Mouse (Mus musculus) MEL (cell line): ENCODE data around the gene Arnt. TPM values are rescaled to one million over a fixed set of nuclear protein-coding genes. Genes with fewer than 3 reads are reported as not detected.

Experiments
- MYB ChIP-seq: IDR thresholded peaks from 2 replicates; pipeline ENCODE4 v1.6.1; 2011; ENCODE audit warnings: mild to moderate bottlenecking, low read depth, low read length, improper control_type of control experiment
- polyA plus RNA-seq, 2 experiments: library from polyadenylated mRNA; stranded (reverse) in 1 of 2; unstranded in 1 of 2; fragments of >175 nt in 1 of 2; fragments of >200 nt in 1 of 2; gene quantifications; 2 replicates each; pipeline versions ENCODE4 v1.2.1 to v1.2.4; 2012; ENCODE audit warnings: low replicate concordance in 2 of 2, low read depth in 1 of 2; ENCODE audit not compliant: insufficient read length in 2 of 2, insufficient read depth in 1 of 2, missing spikeins in 1 of 2
- total RNA-seq: library from RNA; depleted of rRNA; stranded (reverse); fragments of 300-350 nt; gene quantifications from 2 replicates; pipeline ENCODE4 v1.2.3, GENCODE M21; 2012; rRNA removed

The Arnt gene
- total and polyA plus RNA-seq, 3 experiments, result 16.4 to 90.7 (median 62.4) TPM

DNA sequence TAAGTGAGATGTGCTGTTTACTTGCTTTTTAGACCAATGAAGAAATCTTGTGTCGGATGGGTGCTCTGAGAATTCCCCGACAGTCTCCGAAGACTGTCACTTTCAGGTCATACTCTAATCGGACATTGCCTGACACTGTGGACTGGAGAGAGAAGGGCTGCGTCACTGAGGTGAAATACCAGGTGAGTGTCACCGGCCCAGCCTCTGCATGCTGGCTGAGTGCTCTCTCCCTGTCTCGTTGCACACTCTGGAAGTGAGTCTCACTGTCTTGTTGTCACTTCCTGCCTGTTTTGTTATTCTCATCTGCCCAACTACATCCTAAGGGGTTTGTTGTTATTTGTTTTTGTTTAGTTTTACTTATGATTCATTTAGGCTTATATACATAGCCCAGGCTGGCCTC lies 108.8 kb downstream of the Arnt start (continued):
- no peak for TF ChIP-seq MYB

Other genes with a start within 250 kb of the Arnt start
- 78.7 and 82.2 TPM in 2 replicates for gene Gabpb2, start 216.5 kb upstream of the Arnt start, total RNA-seq
- gene Gabpb2, start 216.5 kb upstream of the Arnt start, polyA plus RNA-seq, result 10 to 100 TPM; 72.2 to 92.8 TPM
- 238 and 341 TPM in 2 replicates for gene Cdc42se1, start 205.7 kb upstream of the Arnt start, total RNA-seq
- 100 to 1,000 TPM in 1 of 2 experiments, not detected in 1; 472 TPM for gene Cdc42se1, start 205.7 kb upstream of the Arnt start, polyA plus RNA-seq
- gene Mllt11, start 202.2 kb upstream of the Arnt start, total RNA-seq, result 6.7 and 7.3 TPM in 2 replicates
- 10 to 100 TPM in 1 of 2 experiments, not detected in 1; 24.6 TPM for gene Mllt11, start 202.2 kb upstream of the Arnt start, polyA plus RNA-seq
- gene Gm128, start 192.8 kb upstream of the Arnt start, total RNA-seq, result 0.08 TPM in 1 of 2 replicates, not detected in the other
- under 1 TPM in 1 of 2 experiments, not detected in 1; 0.18 TPM for gene Gm128, start 192.8 kb upstream of the Arnt start, polyA plus RNA-seq
- gene Bnipl, start 183.2 kb upstream of the Arnt start, total RNA-seq, result 0.19 and 0.20 TPM in 2 replicates
- gene Bnipl, start 183.2 kb upstream of the Arnt start, polyA plus RNA-seq, result under 1 TPM in 1 of 2 experiments, not detected in 1; 0.43 TPM
- gene Mindy1, start 153.0 kb upstream of the Arnt start, total RNA-seq, result 203 and 265 TPM in 2 replicates
- gene Mindy1, start 153.0 kb upstream of the Arnt start, polyA plus RNA-seq, result 100 to 1,000 TPM in 1 of 2 experiments, not detected in 1; 234 TPM
- 28.5 and 32.4 TPM in 2 replicates for gene Prune1, start 152.3 kb upstream of the Arnt start, total RNA-seq
- gene Prune1, start 152.3 kb upstream of the Arnt start, polyA plus RNA-seq, result 10 to 100 TPM in 1 of 2 experiments, not detected in 1; 51.8 TPM
- gene Anxa9, start 127.2 kb upstream of the Arnt start, total RNA-seq, result 7.7 and 7.8 TPM in 2 replicates
- 10 to 100 TPM in 1 of 2 experiments, not detected in 1; 33.9 TPM for gene Anxa9, start 127.2 kb upstream of the Arnt start, polyA plus RNA-seq
- 240 and 307 TPM in 2 replicates for gene Cers2, start 119.6 kb upstream of the Arnt start, total RNA-seq
- 100 to 1,000 TPM; 134 to 357 TPM for gene Cers2, start 119.6 kb upstream of the Arnt start, polyA plus RNA-seq
- 91.0 and 101 TPM in 2 replicates for gene Setdb1, start 77.2 kb upstream of the Arnt start, total RNA-seq
- gene Setdb1, start 77.2 kb upstream of the Arnt start, polyA plus RNA-seq, result 100 to 1,000 TPM in 1 of 2 experiments, not detected in 1; 116 TPM
- gene 4930558C23Rik, start 31.5 kb upstream of the Arnt start, total RNA-seq, result not detected in 2 replicates
- not detected for gene 4930558C23Rik, start 31.5 kb upstream of the Arnt start, polyA plus RNA-seq
- gene Ctsk, start 64.9 kb downstream of the Arnt start, total RNA-seq, result 0.08 TPM in 1 of 2 replicates, not detected in the other
- under 1 TPM in 1 of 2 experiments, not detected in 1; 0.10 TPM for gene Ctsk, start 64.9 kb downstream of the Arnt start, polyA plus RNA-seq
- gene Ctss, start 92.4 kb downstream of the Arnt start, total RNA-seq, result not detected in 2 replicates
- gene Ctss, start 92.4 kb downstream of the Arnt start, polyA plus RNA-seq, result not detected
- not detected in 2 replicates for gene Hormad1, start 125.3 kb downstream of the Arnt start, total RNA-seq
- gene Hormad1, start 125.3 kb downstream of the Arnt start, polyA plus RNA-seq, result not detected
- 41.0 and 43.8 TPM in 2 replicates for gene Golph3l, start 154.5 kb downstream of the Arnt start, total RNA-seq
- 10 to 100 TPM in 1 of 2 experiments, not detected in 1; 45.1 TPM for gene Golph3l, start 154.5 kb downstream of the Arnt start, polyA plus RNA-seq
- 68.5 and 85.2 TPM in 2 replicates for gene Ensa, start 190.6 kb downstream of the Arnt start, total RNA-seq
- gene Ensa, start 190.6 kb downstream of the Arnt start, polyA plus RNA-seq, result 10 to 100 TPM in 1 of 2 experiments, not detected in 1; 90.5 TPM
- gene Mcl1, start 224.4 kb downstream of the Arnt start, total RNA-seq, result 140 and 142 TPM in 2 replicates
- 100 to 1,000 TPM; 156 to 211 TPM for gene Mcl1, start 224.4 kb downstream of the Arnt start, polyA plus RNA-seq